Mouse (Mus musculus) lung, adult 18-20 months (tissue): ENCODE measurements around the gene Olfr55.
"Not testable (repeated sequence)": the region's sequence is repeated elsewhere in the genome, so short reads cannot be mapped to it uniquely, and the experiment has no call there.

Source experiments
- DNase-seq, 2 experiments: peaks; one replicate each; pipeline ENCODE4 v3.0.0; 2022; ENCODE audit warnings: mixed read lengths in 2 of 2

Gene Olfr55

GRCm38 (mm10) chr17:33168147-33168546, at the start of gene Olfr55:
TSS of gene Olfr55 (plus strand) at chr17:33168447.
- DNase-seq = not testable (repeated sequence)

GRCm38 (mm10) chr17:33124546-33124945, 43.7 kb upstream of the Olfr55 start:
- DNase-seq = no peak

DNA sequence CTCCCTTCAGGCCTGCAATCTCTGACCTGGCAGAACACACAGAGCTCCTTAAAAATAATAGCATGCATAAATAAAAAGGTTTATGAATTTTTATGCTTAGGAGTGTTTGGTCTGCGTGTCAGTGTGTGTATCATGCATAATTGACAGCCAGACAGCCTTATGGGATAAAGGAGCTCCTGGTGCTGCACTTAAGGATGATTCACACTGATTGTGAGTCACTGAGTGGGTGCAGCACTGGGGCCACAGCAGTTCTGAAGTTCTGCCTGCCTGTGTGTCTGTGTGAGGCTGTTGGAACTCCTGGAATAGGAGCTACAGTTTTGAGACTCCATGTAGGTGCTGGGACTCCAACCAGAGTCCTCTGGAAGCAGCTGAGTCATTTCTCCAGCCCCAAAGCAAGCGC, 42.0 kb upstream of the Olfr55 start:
- no peak for DNase-seq

DNA sequence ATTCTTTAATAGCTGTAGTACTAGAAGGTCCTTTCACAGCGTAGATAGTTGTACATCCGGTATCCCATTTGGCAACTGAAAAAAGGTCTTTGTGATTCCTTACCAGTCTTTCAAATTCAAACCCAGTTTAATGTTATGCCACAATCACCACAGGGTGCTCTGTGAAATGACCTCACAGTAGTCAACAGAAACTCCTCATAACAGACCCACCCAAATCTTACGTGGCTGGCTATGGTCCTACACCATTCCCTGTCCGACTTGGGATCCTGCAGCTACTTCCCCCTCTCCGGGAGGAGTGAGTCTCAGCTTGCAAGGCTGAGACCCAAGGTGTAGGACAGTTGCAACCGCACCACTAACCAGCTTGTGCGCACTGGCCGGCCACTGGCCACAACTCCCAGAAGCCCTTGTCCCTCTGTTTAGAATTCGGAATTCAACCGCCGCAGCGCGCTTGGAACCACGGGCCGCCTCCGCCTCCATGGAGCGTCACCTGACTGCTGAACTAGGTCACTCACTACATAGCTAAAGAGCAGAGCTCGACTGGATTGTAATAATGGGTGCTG, 28.9 kb upstream of the Olfr55 start, which contains the start of gene Morc2b:
Morc2b (minus strand) TSS at position 423 of the 560 bp plus-strand sequence.
- no peak for DNase-seq

GRCm38 (mm10) chr17:33191002-33191401, 22.8 kb downstream of the Olfr55 start, which contains the start of gene Olfr239:
TSS of gene Olfr239 (plus strand) at chr17:33191302.
- DNase-seq = not testable (repeated sequence)

DNA sequence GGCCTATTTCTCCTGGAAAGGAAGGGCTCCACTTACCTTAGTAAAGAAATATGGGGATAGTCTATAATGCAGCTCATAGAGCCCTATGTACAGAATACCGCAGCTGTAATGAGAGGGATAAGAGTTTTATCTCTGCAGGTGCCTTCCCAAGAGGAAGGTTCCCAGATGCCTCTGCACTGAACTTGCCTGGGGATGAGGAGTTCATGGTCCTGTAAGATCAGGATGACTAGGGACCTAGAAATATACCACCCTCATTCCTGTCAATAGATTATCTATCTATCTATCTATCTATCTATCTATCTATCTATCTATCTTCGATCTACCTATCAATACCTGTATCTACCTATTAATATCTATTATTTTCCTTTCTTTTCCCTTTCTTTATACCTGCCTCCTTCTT, 53.3 kb downstream of the Olfr55 start, which contains the start of gene Olfr1564:
Olfr1564 (minus strand) TSS at position 101 of the 400 bp plus-strand sequence.
- no peak for DNase-seq
